Mouse (Mus musculus) gastrocnemius, postnatal 14 days (tissue): ENCODE results near the gene Mmp23. TPM values are rescaled to one million over a fixed set of nuclear protein-coding genes. Genes with fewer than 3 reads are reported as not detected.
"Not testable (repeated sequence)": the region's sequence is repeated elsewhere in the genome, so short reads cannot be mapped to it uniquely, and the experiment has no call there.

Experiments used
- DNase-seq: peaks from one replicate; pipeline ENCODE4 v3.0.0; 2021; ENCODE audit warnings: mixed read lengths
- intact Hi-C: fragments of 180-260 bp; cut with DNase I; formaldehyde crosslinking; loops from one replicate; pipeline ENCODE4 v1.15.1; 2025; ENCODE audit warnings: low total_unique reads
- total RNA-seq, 2 experiments: library from RNA; stranded (reverse); gene quantifications; 2 replicates each; pipeline ENCODE4 v1.2.3; 2021

The Mmp23 gene
- total RNA-seq, 2 experiments from 2014 or later = 8.0 to 11.4 TPM

DNA sequence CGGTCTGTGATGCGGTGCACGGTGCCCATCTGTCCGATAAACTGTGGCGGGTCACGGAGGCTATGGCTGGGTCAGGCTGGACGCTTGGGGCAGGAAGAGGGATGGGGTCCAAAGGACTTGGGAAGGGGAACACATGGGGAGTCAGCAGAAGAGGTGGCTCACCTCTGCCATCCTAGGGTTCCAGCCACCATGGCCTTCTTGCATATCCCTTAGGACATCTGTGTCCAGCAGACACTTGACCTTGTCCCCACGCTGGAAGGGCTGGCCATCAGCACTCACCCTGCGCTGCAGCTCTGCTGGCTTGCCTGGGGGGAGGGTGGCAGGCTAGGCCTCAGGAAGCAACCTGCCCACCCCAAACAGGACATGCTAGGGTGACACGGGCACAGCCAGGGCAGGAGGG is 5.8 kb upstream of the Mmp23 start:
- intact Hi-C loops = no loop called here
- no peak for DNase-seq

GRCm38 (mm10) chr4:155656214-155656751 is 3.1 kb upstream of the Mmp23 start:
- DNase-seq = no peak
- intact Hi-C loops = no loop called here

GRCm38 (mm10) chr4:155654456-155655298 is 1.5 kb upstream of the Mmp23 start:
- intact Hi-C loops = no loop called here
- DNase-seq = peak; percentile 74

GRCm38 (mm10) chr4:155654183-155654455 is 935 bp upstream of the Mmp23 start:
- intact Hi-C loops = no loop called here
- DNase-seq = no peak

GRCm38 (mm10) chr4:155653451-155654182 is 433 bp upstream of the Mmp23 start:
- intact Hi-C loops = no loop called here
- no peak for DNase-seq

DNA sequence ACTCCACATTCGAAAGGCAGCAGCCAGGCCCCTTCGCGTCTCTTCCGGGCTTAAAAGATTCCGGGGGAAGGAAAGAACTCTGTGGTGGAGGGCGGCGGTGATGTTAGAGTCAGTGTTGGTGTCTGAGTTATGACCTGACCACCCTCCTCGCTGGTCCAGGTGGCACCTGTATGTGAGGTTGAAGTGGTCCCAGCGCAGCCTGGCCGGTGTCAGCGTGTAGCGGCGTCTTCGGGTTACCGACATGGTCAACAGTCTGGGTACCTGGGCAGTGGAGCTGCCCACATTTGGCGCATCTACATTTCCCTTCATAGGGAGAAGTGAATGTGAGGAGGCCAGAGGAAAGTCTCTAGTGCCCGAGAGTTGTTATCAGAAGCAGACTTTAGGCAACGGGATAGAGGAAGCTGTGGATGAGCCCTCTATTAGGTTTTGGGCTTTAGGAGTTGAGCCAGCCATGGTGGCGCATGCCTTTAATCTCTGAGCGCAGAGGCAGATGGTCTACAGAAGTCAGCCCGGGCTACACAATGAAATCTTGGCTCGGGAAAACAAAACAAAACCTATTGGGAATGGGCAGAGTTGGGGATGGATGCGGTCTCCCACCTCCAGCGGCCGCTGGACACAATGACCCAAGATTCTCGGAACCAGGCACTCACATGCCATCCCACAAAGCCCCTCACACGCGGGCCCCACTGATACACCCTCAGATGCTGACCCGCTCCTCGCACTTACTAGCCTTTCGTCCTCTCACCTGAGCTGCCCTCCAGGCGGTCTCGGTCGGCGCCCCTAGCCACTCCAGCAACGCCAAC is 700 bp downstream of the Mmp23 start:
- intact Hi-C loops = no loop called here
- DNase-seq = no peak

GRCm38 (mm10) chr4:155651553-155652269 is 1.5 kb downstream of the Mmp23 start:
- intact Hi-C loops = no loop called here
- DNase-seq = no peak

- no peak for DNase-seq
- intact Hi-C loops = no loop called here
Measured at GRCm38 (mm10) chr4:155649355-155649754, 3.8 kb downstream of the Mmp23 start.

DNA sequence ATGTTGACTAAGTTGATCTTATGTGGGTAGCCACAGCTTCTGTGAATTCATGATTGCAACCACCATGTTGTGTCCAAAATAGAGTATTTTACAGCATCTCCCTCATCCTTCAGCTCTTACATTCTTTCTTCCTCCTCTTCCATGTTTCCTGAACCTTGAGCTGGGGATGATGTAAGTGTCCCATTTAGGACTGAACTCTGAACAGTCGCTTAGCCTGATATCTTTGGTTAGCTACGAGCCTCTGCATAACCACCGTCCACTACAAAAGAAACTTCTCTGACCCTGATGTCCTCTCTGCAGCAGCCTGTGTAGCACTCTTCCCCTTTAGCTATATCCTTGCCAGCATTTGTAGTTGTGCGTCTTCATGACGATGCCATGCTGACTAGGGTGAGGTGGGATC is 7.5 kb downstream of the Mmp23 start:
- DNase-seq = no peak
- intact Hi-C loops = no loop called here

- DNase-seq, intact Hi-C loops: not testable (repeated sequence)
Measured at GRCm38 (mm10) chr4:155645308-155645707, 7.9 kb downstream of the Mmp23 start, which contains the start of gene Gm10563. TSS of gene Gm10563 (minus strand) at chr4:155645408.

GRCm38 (mm10) chr4:155643531-155643930 is 9.7 kb downstream of the Mmp23 start:
- DNase-seq = no peak
- intact Hi-C loops = no loop called here

- intact Hi-C loops = no loop called here
Measured at GRCm38 (mm10) chr4:155635766-155636499, 17.3 kb downstream of the Mmp23 start.

GRCm38 (mm10) chr4:155630267-155630666 is 22.9 kb downstream of the Mmp23 start:
- intact Hi-C loops = no loop called here
- DNase-seq = no peak

More at GRCm38 (mm10) chr4:155635766-155636499, 17.3 kb downstream of the Mmp23 start:
- no peak for DNase-seq

GRCm38 (mm10) chr4:155624338-155625291 is 28.6 kb downstream of the Mmp23 start, which contains the start of gene Cdk11b:
TSS of gene Cdk11b (plus strand) at chr4:155624854.
- DNase-seq = peak; percentile 96
- intact Hi-C loops = no loop called here

DNA sequence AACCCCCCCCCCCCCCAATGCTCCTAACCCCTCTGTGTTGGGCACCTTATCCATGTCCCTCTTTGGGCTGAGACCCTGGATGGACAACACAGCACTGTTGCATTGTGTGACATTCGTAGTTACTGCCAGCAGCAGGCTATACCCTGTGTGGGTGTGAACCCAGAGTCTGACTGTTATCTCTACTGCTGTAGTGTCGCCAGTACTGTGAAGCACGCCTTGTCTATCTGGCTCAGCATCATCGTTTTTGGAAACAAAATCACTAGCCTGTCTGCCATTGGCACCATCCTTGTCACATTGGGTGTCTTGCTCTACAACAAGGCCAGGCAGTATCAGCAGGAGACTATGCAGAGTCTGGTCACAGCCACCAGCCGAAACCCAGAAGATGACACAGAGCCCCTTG is 34.9 kb downstream of the Mmp23 start:
- intact Hi-C loops = no loop called here
- no peak for DNase-seq

DNA sequence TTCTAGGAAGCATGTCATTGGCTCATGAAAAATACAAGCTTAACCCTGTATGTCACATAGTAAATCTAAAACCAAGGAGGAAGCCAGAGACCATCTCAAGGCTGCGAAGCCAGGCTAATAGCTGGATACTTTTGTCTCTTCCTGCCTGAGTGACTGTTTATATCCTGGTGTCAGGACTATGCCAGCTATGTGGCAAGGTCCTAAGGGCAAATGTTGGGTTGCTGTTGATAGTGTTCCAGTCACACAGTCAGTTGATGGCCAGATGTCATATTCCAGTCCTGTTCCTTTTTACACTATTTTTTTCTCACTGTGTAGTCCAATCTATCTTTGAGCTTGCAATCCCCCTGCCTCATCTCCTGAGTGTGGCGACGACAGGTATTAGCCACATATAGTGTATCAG is 39.9 kb downstream of the Mmp23 start:
- intact Hi-C loops = no loop called here

DNA sequence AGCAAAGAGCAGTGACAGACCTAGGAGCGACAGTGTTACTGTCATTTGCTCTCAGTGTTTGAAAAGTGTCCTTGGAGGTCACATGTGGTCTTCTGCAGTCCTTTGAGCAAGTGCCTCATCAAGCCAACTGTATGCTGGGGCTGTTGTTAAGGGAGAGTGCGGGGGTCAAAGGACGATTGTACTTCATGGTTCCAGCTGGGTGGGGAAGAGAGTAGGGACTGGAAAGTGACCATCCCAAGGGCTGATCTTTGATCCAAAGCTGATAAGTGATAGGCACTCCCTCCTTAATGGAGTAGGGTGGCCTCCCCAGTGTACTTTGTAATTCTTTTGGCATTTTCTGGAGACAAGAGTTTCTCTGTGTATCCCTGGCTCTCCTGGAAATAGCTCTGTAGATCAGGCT is 41.3 kb downstream of the Mmp23 start:
- DNase-seq = no peak
- intact Hi-C loops = no loop called here

More for the DNA sequence above, 39.9 kb downstream of the Mmp23 start:
- no peak for DNase-seq
